Mouse (Mus musculus) adrenal gland, postnatal 36 days (tissue): ENCODE measurements at regions not wholly inside any gene's neighbourhood (a gene's known extent, or its start where the extent isn't known, plus 50 kb on each side); places are given as distances from the start of the nearest gene placed in this dataset.

Source experiments
- DNase-seq, 2 experiments: peaks; one replicate each; pipeline ENCODE4 v3.0.0; 2021; ENCODE audit warnings: mixed read lengths in 1 of 2

GRCm38 (mm10) chr8:74555434-74555833 lies 317.5 kb upstream of the Isx start:
- DNase-seq: no peak

- peak in 1 of 2 experiments; percentile 10 for DNase-seq
Observed at GRCm38 (mm10) chr8:74557539-74558464, 315.2 kb upstream of the Isx start.

- no peak for DNase-seq
Observed at GRCm38 (mm10) chr8:74561040-74561439, 311.9 kb upstream of the Isx start.
